Mouse (Mus musculus) urinary bladder, adult 18-20 months (tissue): ENCODE measurements around the gene Pbx2.

ENCODE experiments used
- DNase-seq, 2 experiments: peaks; one replicate each; pipeline ENCODE4 v3.0.0; 2022; ENCODE audit warnings: low spot score in 2 of 2, mixed read lengths in 2 of 2

The Pbx2 gene

GRCm38 (mm10) chr17:34629221-34629751 lies 38.2 kb downstream of the Pbx2 start, which contains the start of gene Prrt1:
Prrt1 (plus strand) TSS chr17:34629533.
- DNase-seq, result no peak

- DNase-seq, result no peak
These were observed 38.9 kb downstream of the Pbx2 start for GRCm38 (mm10) chr17:34629796-34630603.

- no peak for DNase-seq
These were observed 39.8 kb downstream of the Pbx2 start for GRCm38 (mm10) chr17:34630761-34631301.

- DNase-seq, result no peak
These were observed 40.6 kb downstream of the Pbx2 start for GRCm38 (mm10) chr17:34631647-34632046.

- DNase-seq, result peak; percentile 79 to 82
These were observed 41.2 kb downstream of the Pbx2 start for GRCm38 (mm10) chr17:34632261-34632691.

- DNase-seq, result no peak
These were observed 44.6 kb downstream of the Pbx2 start for GRCm38 (mm10) chr17:34635671-34636070.

GRCm38 (mm10) chr17:34637459-34637858 lies 46.4 kb downstream of the Pbx2 start:
- no peak for DNase-seq

GRCm38 (mm10) chr17:34639461-34640255 lies 48.6 kb downstream of the Pbx2 start:
- no peak for DNase-seq

GRCm38 (mm10) chr17:34640778-34641601 lies 49.9 kb downstream of the Pbx2 start:
- DNase-seq, result no peak

- DNase-seq, result no peak
These were observed 50.9 kb downstream of the Pbx2 start for GRCm38 (mm10) chr17:34641945-34642344.

- DNase-seq, result no peak
These were observed 52.3 kb downstream of the Pbx2 start for GRCm38 (mm10) chr17:34643379-34643778.

- DNase-seq, result no peak
These were observed 52.9 kb downstream of the Pbx2 start for GRCm38 (mm10) chr17:34643944-34644343.

GRCm38 (mm10) chr17:34644608-34645007 lies 53.5 kb downstream of the Pbx2 start, which contains the start of gene Fkbpl:
Fkbpl (plus strand) TSS chr17:34644764.
- DNase-seq, result peak; percentile 92 to 93

GRCm38 (mm10) chr17:34645256-34645829 lies 54.3 kb downstream of the Pbx2 start:
- no peak for DNase-seq

- DNase-seq, result no peak
These were observed 54.9 kb downstream of the Pbx2 start for GRCm38 (mm10) chr17:34645831-34646511.
